In the genomic region with DNA sequence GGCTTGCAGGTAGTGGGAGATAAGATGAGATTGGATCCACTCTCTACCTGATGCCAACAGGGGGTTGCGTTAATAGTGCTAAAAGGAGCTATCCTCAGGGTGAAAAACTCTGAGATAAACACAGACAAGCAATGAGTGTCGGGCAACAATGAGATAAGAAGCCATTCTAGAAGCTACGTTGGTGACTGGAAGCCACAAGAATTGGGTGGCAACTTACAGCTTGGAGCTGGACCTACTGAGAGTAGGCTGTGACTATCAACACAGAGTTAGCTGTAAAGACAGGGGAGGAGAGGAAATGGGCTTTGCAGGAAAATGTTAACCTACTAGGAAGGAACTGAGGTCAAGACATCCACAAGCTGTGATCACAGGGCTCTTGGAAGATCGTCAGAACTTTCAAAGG, we compare ENCODE assay signal across 21 mouse cellular contexts.
A peak's percentile ranks its signal among the peaks of the same experiment; 100 is the strongest.
DNase-seq lines count a peak whose midpoint lies in the region; ATAC-seq and TF ChIP-seq lines count a peak whose summit lies in the region.
"Had no signal": no experiment of that assay in that cellular context is flagged by ENCODE, and none has a peak within 500 bp of the region (broad histone marks: within the 10 kb centered on the region; RNA-seq: fewer than 3 reads in every experiment).

No protein-coding gene starts in this region.

- WGBS in midbrain, embryonic 14.5 days, result 87% methylated on average over 4 of the region's 4 CpGs
- WGBS in midbrain, postnatal 0 days, result 83% methylated on average over 4 of the region's 4 CpGs

- H3K36me3 ChIP-seq in midbrain, embryonic 14.5 days (ENCODE audit: control insufficient read depth, insufficient read depth, low read length), result no peaks in the 10 kb centered on the region
- no peaks in the 10 kb centered on the region for H3K36me3 ChIP-seq in midbrain, postnatal 0 days (ENCODE audit: insufficient read depth, low read length)
- H3K36me3 ChIP-seq: embryonic facial prominence, embryonic 15.5 days; midbrain, embryonic 12.5 days had no signal

- no peaks in the 10 kb centered on the region for H3K9me3 ChIP-seq in midbrain, embryonic 14.5 days (ENCODE audit: control insufficient read depth, low read length)
- no peaks in the 10 kb centered on the region for H3K9me3 ChIP-seq in midbrain, postnatal 0 days (ENCODE audit: low read length)
- H3K9me3 ChIP-seq: embryonic facial prominence, embryonic 15.5 days; midbrain, embryonic 12.5 days had no signal

- TF ChIP-seq CTCF in midbrain, postnatal 0 days (IDR thresholded peaks at IDR 0.05), result no peak

- intact Hi-C loops in heart, postnatal 25 days (cut with DNase I), result no loop called here

- 0 out of 2 replicates have a peak overlapping the region, but pooled peaks have one; percentile 43 for H3K27ac ChIP-seq in midbrain, embryonic 14.5 days (replicated peaks; ENCODE audit: low read depth, low read length)
- H3K27ac ChIP-seq in midbrain, postnatal 0 days (ENCODE audit: low read depth, low read length), result no peak overlapping the region
- H3K27ac ChIP-seq: embryonic facial prominence, embryonic 15.5 days; liver, embryonic 14.5 days; midbrain, embryonic 12.5 days had no signal

- no peak overlapping the region for H3K4me2 ChIP-seq in midbrain, embryonic 14.5 days (ENCODE audit: low read length)
- H3K4me2 ChIP-seq in midbrain, postnatal 0 days (ENCODE audit: low read depth, low read length, poor library complexity, severe bottlenecking), result no peak overlapping the region
- H3K4me2 ChIP-seq: embryonic facial prominence, embryonic 15.5 days; heart, embryonic 11.5 days; midbrain, embryonic 12.5 days had no signal

- no peak for ATAC-seq in midbrain, embryonic 14.5 days (ENCODE audit: low FRiP score, low TSS enrichment)
- no peak for ATAC-seq in midbrain, postnatal 0 days (ENCODE audit: low FRiP score)
- no peak for ATAC-seq in activated CD4-positive, CD25-positive, alpha-beta regulatory T cell, adult 4 months
- ATAC-seq: intestine, postnatal 0 days had no signal

- H3K4me3 ChIP-seq in midbrain, embryonic 14.5 days (replicated peaks; ENCODE audit: low read depth, low read length), result no peak overlapping the region
- H3K4me3 ChIP-seq in midbrain, postnatal 0 days (ENCODE audit: low read depth, low read length), result no peak overlapping the region
- H3K4me3 ChIP-seq: embryonic facial prominence, embryonic 15.5 days; midbrain, embryonic 12.5 days had no signal

- no peaks in the 10 kb centered on the region for H3K27me3 ChIP-seq in midbrain, embryonic 14.5 days (ENCODE audit: control insufficient read depth, insufficient read depth, low read length)
- no peaks in the 10 kb centered on the region for H3K27me3 ChIP-seq in midbrain, postnatal 0 days (ENCODE audit: insufficient read depth, low read length)
- H3K27me3 ChIP-seq: CH12.LX; embryonic facial prominence, embryonic 15.5 days; midbrain, embryonic 12.5 days had no signal

- H3K9ac ChIP-seq in midbrain, embryonic 14.5 days (replicated peaks; ENCODE audit: low read length), result no peak overlapping the region
- H3K9ac ChIP-seq in midbrain, postnatal 0 days (replicated peaks; ENCODE audit: low read length, poor library complexity, severe bottlenecking), result no peak overlapping the region
- H3K9ac ChIP-seq: embryonic facial prominence, embryonic 15.5 days; liver, embryonic 14.5 days; midbrain, embryonic 12.5 days had no signal

- DNase-seq in cerebellum, adult 9-11 months, result peak; percentile 4
- DNase-seq in cerebellum, postnatal 25 days, result no peak
- peak; percentile 78 for DNase-seq in heart, adult 11 months
- no peak for DNase-seq in heart, postnatal 25 days (ENCODE audit: low spot score)
- no peak for DNase-seq in midbrain, embryonic 14.5 days
- DNase-seq in midbrain, postnatal 0 days (ENCODE audit: low spot score), result no peak
- DNase-seq: gastrocnemius, postnatal 25 days; heart, postnatal 4 days; layer of hippocampus, adult 9-11 months; liver; lung, adult 2 months; lung, postnatal 14 days; right cerebral cortex, adult 18-20 months; spleen, adult 18-20 months had no signal

- peaks cover 19% of the 10 kb centered on the region for H3K4me1 ChIP-seq in midbrain, embryonic 14.5 days (ENCODE audit: control insufficient read depth, insufficient read depth, low read length)
- peaks cover 10% of the 10 kb centered on the region for H3K4me1 ChIP-seq in midbrain, postnatal 0 days (ENCODE audit: insufficient read depth, low read length)
- H3K4me1 ChIP-seq: embryonic facial prominence, embryonic 15.5 days had no signal

Comparison
In these comparisons a context has a peak if more than half of its experiments do, and no peak if none do; other contexts are left out.
1. DNase-seq: peak in cerebellum, adult 9-11 months (single experiment) and heart, adult 11 months (single experiment); none in cerebellum, postnatal 25 days (0 of 2), heart, postnatal 25 days (single experiment), midbrain, embryonic 14.5 days (single experiment) and midbrain, postnatal 0 days (single experiment).